21 mouse cellular contexts compared by ENCODE assay signal in genomic region chr17:12664156-12664555, GRCm38 (mm10). TPM values are rescaled to one million over a fixed set of nuclear protein-coding genes. Genes with fewer than 3 reads are reported as not detected.
A peak's percentile ranks its signal among the peaks of the same experiment; 100 is the strongest.
DNase-seq lines count a peak whose midpoint lies in the region; ATAC-seq and TF ChIP-seq lines count a peak whose summit lies in the region.
"Had no signal": no experiment of that assay in that cellular context is flagged by ENCODE, and none has a peak within 500 bp of the region (broad histone marks: within the 10 kb centered on the region; RNA-seq: fewer than 3 reads in every experiment).

No protein-coding gene starts in this region.

- no peak overlapping the region for H3K4me2 ChIP-seq in heart, embryonic 12.5 days
- H3K4me2 ChIP-seq in heart, embryonic 11.5 days = no peak overlapping the region
- H3K4me2 ChIP-seq in lung, postnatal 0 days (replicated peaks; ENCODE audit: low read depth, low read length) = no peak overlapping the region
- H3K4me2 ChIP-seq: liver, embryonic 12.5 days had no signal

- H3K27me3 ChIP-seq in heart, embryonic 12.5 days (replicated peaks) = no peaks in the 10 kb centered on the region
- no peaks in the 10 kb centered on the region for H3K27me3 ChIP-seq in heart, embryonic 11.5 days (ENCODE audit: control insufficient read depth, insufficient read depth, low read length)
- no peaks in the 10 kb centered on the region for H3K27me3 ChIP-seq in lung, postnatal 0 days (replicated peaks; ENCODE audit: insufficient read depth, low read length)

- intact Hi-C loops in left cerebral cortex, postnatal 4 days (cut with DNase I) = no loop called here
- intact Hi-C loops in left cerebral cortex, adult 2 months (cut with DNase I) = no loop called here

- H3K36me3 ChIP-seq in heart, embryonic 12.5 days = no peaks in the 10 kb centered on the region
- H3K36me3 ChIP-seq in heart, embryonic 11.5 days (ENCODE audit: control insufficient read depth, insufficient read depth, low read length) = no peaks in the 10 kb centered on the region
- no peaks in the 10 kb centered on the region for H3K36me3 ChIP-seq in lung, postnatal 0 days (ENCODE audit: insufficient read depth, low read length)
- H3K36me3 ChIP-seq: liver, embryonic 12.5 days had no signal

- no peak overlapping the region for H3K4me3 ChIP-seq in heart, embryonic 12.5 days
- H3K4me3 ChIP-seq in heart, embryonic 11.5 days (ENCODE audit: low read depth, low read length) = no peak overlapping the region
- no peak overlapping the region for H3K4me3 ChIP-seq in left cerebral cortex, adult 2 months
- H3K4me3 ChIP-seq in lung, postnatal 0 days (ENCODE audit: low read depth, low read length) = no peak overlapping the region
- H3K4me3 ChIP-seq: gastrocnemius, adult 2 months; heart, adult 2 months; liver, embryonic 12.5 days had no signal

- WGBS in heart, embryonic 12.5 days = 66% methylated on average over 8 of the region's 8 CpGs
- 65% methylated on average over 8 of the region's 8 CpGs for WGBS in heart, embryonic 11.5 days (ENCODE audit: insufficient replicate concordance)
- 68% methylated on average over 8 of the region's 8 CpGs for WGBS in lung, postnatal 0 days

- no peak for TF ChIP-seq CTCF in left cerebral cortex, adult 2 months (IDR thresholded peaks at IDR 0.05)
- no peak for TF ChIP-seq CTCF in lung, postnatal 0 days (IDR thresholded peaks at IDR 0.05)

- H3K9me3 ChIP-seq in heart, embryonic 12.5 days (replicated peaks) = no peaks in the 10 kb centered on the region
- H3K9me3 ChIP-seq in heart, embryonic 11.5 days (replicated peaks; ENCODE audit: control insufficient read depth, low read length) = no peaks in the 10 kb centered on the region
- H3K9me3 ChIP-seq in lung, postnatal 0 days (ENCODE audit: low read length) = no peaks in the 10 kb centered on the region
- H3K9me3 ChIP-seq: liver, embryonic 12.5 days had no signal

- ATAC-seq in heart, embryonic 12.5 days (ENCODE audit: insufficient number of reproducible peaks, low FRiP score) = no peak
- no peak for ATAC-seq in heart, embryonic 11.5 days (replicated peaks; ENCODE audit: insufficient number of reproducible peaks, low FRiP score, low TSS enrichment)
- no peak for ATAC-seq in lung, postnatal 0 days
- ATAC-seq: forebrain, embryonic 16.5 days; intestine, embryonic 16.5 days; liver, embryonic 12.5 days; midbrain, embryonic 16.5 days; Patski had no signal

- H3K27ac ChIP-seq in heart, embryonic 12.5 days (ENCODE audit: poor library complexity, severe bottlenecking) = 0 out of 2 replicates have a peak overlapping the region, but pooled peaks have one; percentile 8
- no peak overlapping the region for H3K27ac ChIP-seq in heart, embryonic 11.5 days (ENCODE audit: low read depth, low read length)
- H3K27ac ChIP-seq in left cerebral cortex, adult 2 months = no peak overlapping the region
- H3K27ac ChIP-seq in lung, postnatal 0 days (ENCODE audit: low read length) = no peak overlapping the region
- H3K27ac ChIP-seq: gastrocnemius, adult 2 months; heart, adult 2 months; liver, embryonic 12.5 days had no signal

- peak; percentile 62 for DNase-seq in left cerebral cortex, postnatal 4 days
- DNase-seq in left cerebral cortex, adult 2 months (ENCODE audit: extremely low spot score in 1 of 2, low spot score in 2 of 2) = no peak
- DNase-seq in cerebellum, adult 11 months = peak; percentile 70
- peak; percentile 65 to 79 for DNase-seq in cerebellum, postnatal 25 days
- no peak for DNase-seq in thymus, postnatal 0 days (ENCODE audit: low spot score)
- no peak for DNase-seq in lung, postnatal 0 days (ENCODE audit: low spot score)
- DNase-seq: gastrocnemius, adult 2 months; right cerebral cortex, postnatal 25 days had no signal

- no peak overlapping the region for H3K9ac ChIP-seq in heart, embryonic 12.5 days
- no peak overlapping the region for H3K9ac ChIP-seq in heart, embryonic 11.5 days (ENCODE audit: low read depth, low read length)
- no peak overlapping the region for H3K9ac ChIP-seq in lung, postnatal 0 days (replicated peaks; ENCODE audit: low read depth)
- H3K9ac ChIP-seq: liver, embryonic 12.5 days had no signal

- no peak for TF ChIP-seq EP300 in lung, postnatal 0 days (IDR thresholded peaks at IDR 0.05)

- peaks cover 42% of the 10 kb centered on the region for H3K4me1 ChIP-seq in heart, embryonic 12.5 days (replicated peaks)
- peaks cover 30% of the 10 kb centered on the region for H3K4me1 ChIP-seq in heart, embryonic 11.5 days (ENCODE audit: control insufficient read depth, insufficient read depth, low read length)
- no peaks in the 10 kb centered on the region; the same call in 1 of the 2 replicates for H3K4me1 ChIP-seq in lung, postnatal 0 days (ENCODE audit: insufficient read depth, low read depth, low read length)

RNA-seq across cellular contexts. Expression of gene Slc22a1, which starts 11.5 kb away (rescaled TPM):
- polyA plus RNA-seq in heart, embryonic 12.5 days (2016; fragmentation: Nextera tagmentation; extraction: Ambion mirVana) = 4.0 and 4.7 TPM in 2 replicates
- polyA plus RNA-seq in heart, embryonic 11.5 days (2014; fragmentation: Nextera tagmentation; extraction: Ambion mirVana) = 0.82 and 2.1 TPM in 2 replicates
- 1 to 10 TPM in 1 of 2 experiments, under 1 TPM in 1; 0.95 to 1.4 TPM for total RNA-seq in left cerebral cortex, postnatal 4 days (2021)
- under 1 TPM; 0.61 to 0.96 TPM for total RNA-seq in left cerebral cortex, adult 2 months (2021)
- polyA plus RNA-seq in thymus, postnatal 0 days (2015; fragmentation: Nextera tagmentation; extraction: Ambion mirVana) = 0.08 and 0.49 TPM in 2 replicates
- polyA plus RNA-seq in lung, postnatal 0 days (2015; fragmentation: Nextera tagmentation; extraction: Ambion mirVana) = 1.6 and 3.2 TPM in 2 replicates
- total RNA-seq: megakaryocyte, adult 5-6 weeks had no signal
- polyA plus RNA-seq: embryonic facial prominence, embryonic 11.5 days; forebrain, embryonic 16.5 days; hindbrain, embryonic 11.5 days; liver, embryonic 12.5 days; midbrain, embryonic 16.5 days; neural tube, embryonic 11.5 days; Patski; testis, adult 2 months had no signal

Comparison
In these comparisons a context has a peak if more than half of its experiments do, and no peak if none do; other contexts are left out.
1. DNase-seq: peak in left cerebral cortex, postnatal 4 days (single experiment), cerebellum, adult 11 months (single experiment) and cerebellum, postnatal 25 days (2 of 2); none in left cerebral cortex, adult 2 months (0 of 2), thymus, postnatal 0 days (single experiment) and lung, postnatal 0 days (single experiment).